Mouse (Mus musculus) lung, postnatal 4 days (tissue): ENCODE data around the gene Gm10073.
"Not testable (repeated sequence)": the region's sequence is repeated elsewhere in the genome, so short reads cannot be mapped to it uniquely, and the experiment has no call there.

Experiments used
- DNase-seq, 2 experiments: peaks; one replicate each; pipeline ENCODE4 v3.0.0; 2021

The Gm10073 gene

GRCm38 (mm10) chr8:106573168-106573567, at the start of gene Gm10073:
TSS of gene Gm10073 (minus strand) at chr8:106573461.
- not testable (repeated sequence) for DNase-seq

DNA sequence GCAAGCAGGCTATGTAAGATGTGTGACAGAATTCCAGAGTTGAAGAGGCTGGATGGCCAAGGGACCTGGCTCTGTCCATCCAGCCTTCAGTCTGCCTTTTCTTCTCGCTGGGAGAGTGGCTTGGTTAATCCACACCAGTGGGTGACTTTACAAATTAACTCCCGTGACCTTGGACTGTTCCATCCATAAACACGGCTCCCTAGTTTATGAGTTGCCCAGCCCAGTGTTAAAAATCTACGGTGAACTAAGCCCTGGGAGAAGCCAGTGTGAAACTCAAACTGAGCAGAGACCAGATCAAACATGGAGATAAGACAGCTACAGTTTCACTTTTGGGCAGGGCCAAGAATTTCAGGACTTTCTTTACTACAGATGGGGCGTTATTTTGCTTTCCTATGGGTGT, 49.8 kb upstream of the Gm10073 start:
- no peak for DNase-seq

DNA sequence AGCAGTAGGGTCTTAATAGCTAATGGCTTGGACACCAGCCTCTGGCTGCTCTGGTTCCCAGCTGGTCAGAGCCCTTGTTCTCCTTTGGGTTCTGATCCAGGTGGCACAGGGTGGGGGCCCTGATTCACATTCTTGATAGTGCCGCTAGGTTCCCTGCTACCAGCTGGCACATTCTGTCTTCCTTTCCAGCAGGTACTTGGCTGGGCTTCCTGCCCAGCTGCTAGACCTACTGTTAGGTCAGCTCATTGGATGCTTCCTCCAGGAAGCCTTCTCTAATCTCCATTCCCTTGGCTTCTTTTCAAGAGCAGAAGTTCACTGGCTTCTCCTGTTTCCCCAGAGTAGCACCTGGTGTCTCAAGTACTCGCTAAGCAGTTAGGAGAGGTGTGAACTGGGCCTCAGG, 47.2 kb upstream of the Gm10073 start:
- DNase-seq, result no peak

DNA sequence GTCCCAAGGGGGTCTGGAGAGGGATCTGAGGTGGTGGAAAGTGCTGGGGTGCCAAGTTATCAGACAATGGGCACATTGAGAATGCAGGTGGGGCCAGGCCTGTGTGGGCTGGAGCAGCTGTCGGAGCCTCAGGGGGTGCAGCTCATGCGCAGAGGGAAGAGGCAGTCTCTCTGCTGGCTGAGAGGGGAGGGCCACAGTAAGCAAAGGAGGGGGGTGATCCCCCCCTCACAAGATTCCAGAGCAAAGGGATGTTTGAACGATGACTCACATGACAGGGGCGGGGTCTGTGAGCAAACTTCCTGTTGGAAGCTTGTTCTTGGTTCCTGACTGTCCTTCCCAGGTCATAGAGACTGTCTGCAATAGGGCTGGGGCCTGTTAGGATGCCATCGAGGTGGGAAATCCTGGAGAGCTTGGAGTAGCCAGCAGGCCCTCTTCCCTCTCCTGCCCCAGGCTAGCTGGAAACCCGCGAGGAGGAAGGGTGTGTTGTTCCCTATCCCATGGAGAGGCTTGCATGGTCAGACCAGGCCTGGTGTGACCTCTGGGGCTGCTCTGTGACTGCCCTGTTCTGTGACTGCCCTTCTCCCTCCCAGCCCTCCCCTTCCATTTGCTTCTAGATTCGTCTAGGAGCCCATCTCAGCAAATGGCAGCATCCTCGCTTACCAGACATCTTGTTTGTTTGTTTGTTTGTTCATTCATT, 46.4 kb upstream of the Gm10073 start:
- DNase-seq, result peak; percentile 79 to 84

GRCm38 (mm10) chr8:106618324-106618723, 45.1 kb upstream of the Gm10073 start:
- no peak for DNase-seq

GRCm38 (mm10) chr8:106617865-106618264, 44.6 kb upstream of the Gm10073 start:
- DNase-seq, result no peak

DNA sequence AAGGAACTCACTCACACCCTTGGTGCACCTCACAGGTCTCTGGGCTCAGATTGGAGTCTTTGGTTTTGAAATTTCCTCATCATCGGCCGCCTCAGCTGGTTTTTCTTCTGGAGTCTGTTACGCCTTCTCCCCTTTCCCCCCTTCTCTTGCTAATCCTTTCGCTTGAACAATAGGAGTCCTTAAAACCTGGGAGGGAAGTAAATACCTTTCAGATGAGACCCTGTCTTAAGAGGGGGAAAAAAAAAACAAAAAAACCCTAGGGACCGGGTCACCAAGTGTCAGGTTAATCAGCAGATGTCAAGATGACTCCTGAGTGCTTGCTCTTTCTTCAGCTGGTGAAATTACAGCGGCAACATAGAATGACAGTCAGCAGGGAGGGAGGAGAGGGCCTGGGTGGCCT, 43.9 kb upstream of the Gm10073 start:
- DNase-seq, result no peak

- DNase-seq, result no peak
These were observed 43.4 kb upstream of the Gm10073 start for GRCm38 (mm10) chr8:106616679-106617078.

- DNase-seq, result peak in 1 of 2 experiments; percentile 32
These were observed 42.5 kb upstream of the Gm10073 start for GRCm38 (mm10) chr8:106615661-106616299.

GRCm38 (mm10) chr8:106614704-106615103, 41.4 kb upstream of the Gm10073 start:
- no peak for DNase-seq

DNA sequence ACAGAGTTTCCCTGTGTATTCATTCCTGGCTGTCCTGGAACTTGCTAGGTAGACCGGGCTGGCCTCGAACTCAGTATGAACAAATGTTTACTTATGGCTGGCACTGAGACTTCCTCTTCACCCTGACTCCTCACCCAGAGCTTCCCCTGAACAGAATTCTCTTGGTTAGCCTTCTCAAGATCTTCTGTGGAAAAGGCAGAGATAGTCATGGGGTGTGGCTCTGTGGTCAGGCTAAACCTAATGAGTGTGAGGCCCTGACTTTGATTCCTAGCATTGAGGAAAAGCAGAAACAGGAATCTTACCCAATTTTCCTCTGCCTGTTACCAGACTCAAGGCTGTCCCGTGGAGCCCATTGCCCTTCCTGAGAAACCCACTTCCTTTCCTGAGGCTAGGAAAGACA, 38.8 kb upstream of the Gm10073 start:
- DNase-seq, result peak in 1 of 2 experiments; percentile 28

DNA sequence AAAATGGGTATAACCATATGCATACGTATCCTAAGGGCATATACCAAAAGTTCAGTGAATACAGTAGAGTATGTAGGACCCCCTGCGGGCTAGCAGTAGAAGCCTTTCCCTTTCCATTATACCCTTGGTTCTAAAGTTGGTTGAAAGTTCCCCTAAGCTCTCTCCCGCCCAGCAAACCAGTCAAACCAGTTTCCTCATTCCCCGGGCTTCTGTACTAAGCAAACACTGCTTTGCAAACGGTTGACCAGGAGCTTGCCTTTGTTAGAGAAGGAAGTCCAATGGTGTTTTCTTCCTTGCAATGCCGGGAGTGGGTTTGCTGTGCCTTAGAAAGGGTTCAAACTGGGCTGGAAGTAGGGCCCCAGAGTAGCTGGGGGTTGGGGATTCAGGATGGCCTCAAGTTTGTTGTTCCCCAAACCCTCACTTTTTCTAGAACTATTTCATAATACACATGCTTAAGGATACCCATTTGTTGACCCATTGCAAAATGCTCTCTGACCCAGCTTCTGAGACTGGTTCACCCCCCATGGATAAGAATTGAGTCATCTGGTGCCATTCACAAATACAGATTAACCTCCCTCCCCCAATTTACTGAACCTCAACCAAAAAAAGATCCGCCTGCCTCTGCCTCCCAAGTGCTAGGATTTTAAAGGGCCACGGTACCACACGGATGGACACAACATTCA, 37.8 kb upstream of the Gm10073 start:
- peak; percentile 57 to 61 for DNase-seq

GRCm38 (mm10) chr8:106609076-106609903, 36.0 kb upstream of the Gm10073 start:
- no peak for DNase-seq

- no peak for DNase-seq
These were observed 35.2 kb upstream of the Gm10073 start for GRCm38 (mm10) chr8:106608425-106608824.

- DNase-seq, result not testable (repeated sequence)
These were observed 34.5 kb upstream of the Gm10073 start for GRCm38 (mm10) chr8:106607783-106608182.

GRCm38 (mm10) chr8:106606601-106607145, 33.4 kb upstream of the Gm10073 start:
- no peak for DNase-seq

- DNase-seq, result no peak
These were observed 32.9 kb upstream of the Gm10073 start for GRCm38 (mm10) chr8:106606121-106606520.

DNA sequence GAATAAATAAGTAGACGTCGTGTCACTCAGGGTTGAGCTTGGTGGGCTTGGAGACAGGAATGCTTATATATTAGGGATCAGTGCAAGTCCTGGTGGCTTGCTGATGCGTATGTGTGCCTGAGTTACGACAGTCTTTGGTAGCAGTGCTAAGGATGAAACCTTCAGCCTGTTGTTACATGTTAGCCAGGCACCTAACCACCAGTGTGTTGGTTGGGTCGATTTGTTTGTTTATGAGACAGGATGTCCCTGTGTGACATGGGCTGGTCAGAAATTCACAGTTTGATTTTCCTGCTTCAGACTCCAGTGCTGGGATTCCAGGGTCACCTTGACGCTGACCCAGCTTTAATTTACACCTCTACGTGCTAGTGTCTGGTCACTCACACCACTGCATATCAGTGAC, 32.4 kb upstream of the Gm10073 start:
- DNase-seq, result no peak

DNA sequence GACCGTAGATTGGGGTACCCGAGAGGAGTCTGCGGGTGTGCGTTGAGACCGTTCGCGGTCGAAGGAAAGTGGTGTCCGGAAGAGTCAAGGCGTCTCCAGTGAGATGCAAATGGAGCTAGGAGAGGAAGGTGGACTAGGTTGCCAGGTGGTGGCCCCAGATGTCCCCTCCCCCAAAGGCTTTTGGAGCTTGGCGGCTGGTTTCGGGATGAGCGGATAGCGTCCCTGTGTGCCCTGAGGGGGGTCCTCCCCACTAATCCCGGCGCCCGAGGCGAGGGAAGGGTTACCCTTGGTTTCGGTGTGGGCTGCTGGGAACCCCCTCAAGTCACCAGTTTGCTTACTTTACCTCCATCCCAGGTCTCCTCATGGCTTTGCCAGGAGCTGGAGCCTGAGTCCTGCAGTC, 30.7 kb upstream of the Gm10073 start:
- no peak for DNase-seq

- peak; percentile 88 to 94 for DNase-seq
These were observed 30.0 kb upstream of the Gm10073 start, which contains the start of gene Cdh1 for GRCm38 (mm10) chr8:106603131-106603819. TSS of gene Cdh1 (plus strand) at chr8:106603351.

DNA sequence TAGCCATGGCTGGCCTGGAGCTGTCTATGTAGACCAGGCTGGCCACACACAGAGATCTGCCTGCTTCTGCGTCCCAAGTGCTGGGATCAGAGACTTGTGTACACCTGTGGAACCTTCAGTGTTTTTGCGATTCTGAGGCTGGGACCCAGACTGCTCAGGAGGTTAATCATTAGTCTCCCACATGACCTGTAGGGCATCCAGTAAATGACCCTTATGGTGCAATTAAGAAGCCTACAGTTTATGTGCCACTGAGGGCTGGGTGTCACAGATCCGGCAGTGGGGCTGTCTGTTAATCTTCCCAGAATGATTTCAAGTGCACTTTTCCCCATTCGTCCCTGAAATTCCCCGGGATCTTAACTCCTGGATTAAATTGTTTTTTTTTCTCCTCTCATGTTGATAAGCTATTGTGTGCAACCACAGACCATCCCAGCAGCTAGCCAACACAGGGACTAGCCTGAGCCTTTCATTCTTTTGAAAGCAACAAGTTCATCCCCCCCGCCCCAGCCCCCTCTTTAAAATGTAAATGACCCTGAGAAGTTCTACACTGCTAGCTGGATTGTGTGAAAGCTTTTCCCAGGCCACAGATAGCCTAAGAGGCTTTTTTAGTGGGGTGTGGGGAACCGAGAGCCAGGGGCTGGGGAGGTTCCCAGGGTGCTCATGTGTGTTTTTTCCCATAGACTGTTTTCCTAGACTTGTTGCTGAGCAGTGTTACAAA, 26.2 kb upstream of the Gm10073 start:
- no peak for DNase-seq
